Comparison of ENCODE assay signal across 11 mouse cellular contexts in the genomic region with DNA sequence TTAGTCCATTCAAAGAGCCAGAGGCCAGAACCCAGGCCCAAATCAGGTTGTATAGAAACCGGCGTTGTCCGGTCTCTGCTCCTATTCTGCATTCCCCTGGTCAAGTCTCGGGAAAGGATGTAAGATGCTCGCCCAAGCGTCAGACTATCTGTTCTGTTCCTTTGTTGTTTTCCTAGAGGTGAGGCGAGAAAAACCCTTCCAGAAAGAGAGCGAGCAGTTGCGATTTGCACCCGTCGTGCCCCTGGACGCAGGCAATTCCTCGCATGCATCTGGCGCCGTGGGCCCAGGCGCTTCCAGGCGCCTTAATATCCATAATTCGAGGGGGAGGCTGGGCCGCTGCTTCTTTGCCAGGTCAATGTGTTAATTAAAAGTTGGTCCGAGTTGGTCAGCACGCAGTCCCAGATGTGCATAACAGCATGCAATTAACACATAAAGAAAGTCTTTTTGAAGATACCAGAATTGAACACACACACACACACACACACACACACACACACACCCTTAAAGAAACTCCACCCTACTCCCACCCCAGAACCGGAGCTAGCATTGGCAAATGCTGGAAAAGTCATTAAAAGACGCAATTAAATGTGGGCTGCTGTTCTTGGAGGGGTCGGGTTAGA. TPM values are rescaled to one million over a fixed set of nuclear protein-coding genes. Genes with fewer than 3 reads are reported as not detected.
A peak's percentile ranks its signal among the peaks of the same experiment; 100 is the strongest.
DNase-seq lines count a peak whose midpoint lies in the region; ATAC-seq lines count a peak whose summit lies in the region.
"Had no signal": no experiment of that assay in that cellular context is flagged by ENCODE, and none has a peak within 500 bp of the region (broad histone marks: within the 10 kb centered on the region; RNA-seq: fewer than 3 reads in every experiment).

No protein-coding gene starts in this region.

- peak overlapping the region; percentile 57 for H3K4me2 ChIP-seq in kidney, embryonic 15.5 days
- peak overlapping the region; percentile 53 for H3K4me2 ChIP-seq in embryonic facial prominence, embryonic 13.5 days
- H3K4me2 ChIP-seq in intestine, embryonic 15.5 days (replicated peaks): peak overlapping the region; percentile 56
- H3K4me2 ChIP-seq in neural tube, embryonic 13.5 days: peak overlapping the region; percentile 60

- H3K4me3 ChIP-seq in kidney, embryonic 15.5 days (replicated peaks): peak overlapping the region; percentile 29
- 0 out of 2 replicates have a peak overlapping the region, but pooled peaks have one; percentile 29 for H3K4me3 ChIP-seq in embryonic facial prominence, embryonic 13.5 days
- 0 out of 2 replicates have a peak overlapping the region, but pooled peaks have one; percentile 11 for H3K4me3 ChIP-seq in intestine, embryonic 15.5 days (replicated peaks)
- H3K4me3 ChIP-seq in neural tube, embryonic 13.5 days: peak overlapping the region; percentile 28
- H3K4me3 ChIP-seq: heart, adult 2 months had no signal

- H3K36me3 ChIP-seq in kidney, embryonic 15.5 days: no peaks in the 10 kb centered on the region
- no peaks in the 10 kb centered on the region for H3K36me3 ChIP-seq in embryonic facial prominence, embryonic 13.5 days
- no peaks in the 10 kb centered on the region for H3K36me3 ChIP-seq in intestine, embryonic 15.5 days
- no peaks in the 10 kb centered on the region for H3K36me3 ChIP-seq in neural tube, embryonic 13.5 days

- H3K4me1 ChIP-seq in kidney, embryonic 15.5 days: peaks cover 61% of the 10 kb centered on the region
- peaks cover 56% of the 10 kb centered on the region for H3K4me1 ChIP-seq in embryonic facial prominence, embryonic 13.5 days
- peaks cover 36% of the 10 kb centered on the region for H3K4me1 ChIP-seq in intestine, embryonic 15.5 days (replicated peaks)
- H3K4me1 ChIP-seq in neural tube, embryonic 13.5 days (replicated peaks): peaks cover 68% of the 10 kb centered on the region

- ATAC-seq in kidney, embryonic 15.5 days (replicated peaks; ENCODE audit: low FRiP score): no peak
- no peak for ATAC-seq in embryonic facial prominence, embryonic 13.5 days (ENCODE audit: insufficient number of reproducible peaks, insufficient read depth, low FRiP score, low TSS enrichment, low read depth)
- no peak for ATAC-seq in intestine, embryonic 15.5 days
- no peak for ATAC-seq in neural tube, embryonic 13.5 days (ENCODE audit: low read depth)

- peaks cover 72% of the 10 kb centered on the region for H3K27me3 ChIP-seq in kidney, embryonic 15.5 days
- peaks cover 79% of the 10 kb centered on the region for H3K27me3 ChIP-seq in embryonic facial prominence, embryonic 13.5 days
- H3K27me3 ChIP-seq in intestine, embryonic 15.5 days (replicated peaks): peaks cover 45% of the 10 kb centered on the region
- H3K27me3 ChIP-seq in neural tube, embryonic 13.5 days: peaks cover 70% of the 10 kb centered on the region

- H3K27ac ChIP-seq in kidney, embryonic 15.5 days: no peak overlapping the region
- H3K27ac ChIP-seq in embryonic facial prominence, embryonic 13.5 days: no peak overlapping the region
- no peak overlapping the region for H3K27ac ChIP-seq in intestine, embryonic 15.5 days
- H3K27ac ChIP-seq in neural tube, embryonic 13.5 days (replicated peaks): no peak overlapping the region
- H3K27ac ChIP-seq: heart, adult 2 months; liver, embryonic 14.5 days had no signal

- H3K9me3 ChIP-seq in kidney, embryonic 15.5 days (replicated peaks): no peaks in the 10 kb centered on the region
- no peaks in the 10 kb centered on the region for H3K9me3 ChIP-seq in embryonic facial prominence, embryonic 13.5 days
- H3K9me3 ChIP-seq in intestine, embryonic 15.5 days: no peaks in the 10 kb centered on the region
- H3K9me3 ChIP-seq in neural tube, embryonic 13.5 days: no peaks in the 10 kb centered on the region

- no peak for DNase-seq in kidney, adult 18-20 months
- DNase-seq in thymus, postnatal 0 days (ENCODE audit: low spot score): no peak
- no peak for DNase-seq in layer of hippocampus, adult 18-20 months (ENCODE audit: low spot score in 2 of 2)
- no peak for DNase-seq in right cerebral cortex, postnatal 10 days (ENCODE audit: low spot score in 2 of 2)
- DNase-seq: heart, adult 2 months; thymus, postnatal 36 days had no signal

- no peak overlapping the region for H3K9ac ChIP-seq in kidney, embryonic 15.5 days
- no peak overlapping the region for H3K9ac ChIP-seq in embryonic facial prominence, embryonic 13.5 days
- no peak overlapping the region for H3K9ac ChIP-seq in intestine, embryonic 15.5 days
- peak overlapping the region; percentile 38 for H3K9ac ChIP-seq in neural tube, embryonic 13.5 days
- H3K9ac ChIP-seq: liver, embryonic 14.5 days had no signal

- 12% methylated on average over 24 of the region's 24 CpGs for WGBS in kidney, embryonic 15.5 days
- 4% methylated on average over 24 of the region's 24 CpGs for WGBS in embryonic facial prominence, embryonic 13.5 days
- WGBS in intestine, embryonic 15.5 days: 32% methylated on average over 24 of the region's 24 CpGs
- WGBS in neural tube, embryonic 13.5 days: 6% methylated on average over 24 of the region's 24 CpGs

RNA-seq across cellular contexts. Expression of a gene that starts 3.8 kb away (rescaled TPM):
- 27.1 and 29.2 TPM in 2 replicates for polyA plus RNA-seq in kidney, embryonic 15.5 days (2015; fragmentation: Nextera tagmentation; extraction: Ambion mirVana)
- polyA plus RNA-seq in embryonic facial prominence, embryonic 13.5 days (2015; fragmentation: Nextera tagmentation; extraction: Ambion mirVana): 1.00 and 2.0 TPM in 2 replicates
- 4.8 and 5.3 TPM in 2 replicates for polyA plus RNA-seq in intestine, embryonic 15.5 days (2015; fragmentation: Nextera tagmentation; extraction: Ambion mirVana)
- 28.9 and 29.7 TPM in 2 replicates for polyA plus RNA-seq in neural tube, embryonic 13.5 days (2015; fragmentation: Nextera tagmentation; extraction: Ambion mirVana)
- polyA plus RNA-seq in thymus, postnatal 0 days (2015; fragmentation: Nextera tagmentation; extraction: Ambion mirVana): 0.33 and 0.39 TPM in 2 replicates
- 10 to 100 TPM; 13.2 to 15.8 TPM for total RNA-seq in layer of hippocampus, adult 18-20 months (2021)
